Mouse (Mus musculus) heart, embryonic 14.5 days (tissue): ENCODE measurements around the gene Wfdc15a. TPM values are rescaled to one million over a fixed set of nuclear protein-coding genes. Genes with fewer than 3 reads are reported as not detected.

ENCODE experiments used
- ATAC-seq: fragments of 200-750 bp; cut with Nextera tagmentation; 2 replicates; pipeline ENCODE4 v1.8.0; 2017; ENCODE audit warnings: low read depth, moderate TSS enrichment; ENCODE audit not compliant: insufficient number of reproducible peaks, insufficient read depth, low FRiP score
- H3K27ac ChIP-seq, 2 experiments: fragments of 200-500 bp in 1 of 2; fragments of 300-500 bp in 1 of 2; sonication (generic) in 1 of 2; replicated peaks in 1 of 2; 2 replicates each; pipeline ENCODE4 v1.5.1; 2012 to 2014; ENCODE audit warnings: low read depth in 2 of 2, low read length in 2 of 2, control low read depth in 1 of 2, mild to moderate bottlenecking in 1 of 2, mixed read lengths in 1 of 2; ENCODE audit not compliant: control insufficient read depth in 1 of 2, insufficient read depth in 1 of 2
- H3K27me3 ChIP-seq: fragments of 300-500 bp; sonication (generic); 2 replicates; pipeline ENCODE4 v1.6.1; 2014; ENCODE audit warnings: mild to moderate bottlenecking, low read length, control low read depth; ENCODE audit not compliant: control insufficient read depth, insufficient read depth
- H3K36me3 ChIP-seq: fragments of 300-500 bp; sonication (generic); 2 replicates; pipeline ENCODE4 v1.6.1; 2014; ENCODE audit warnings: mild to moderate bottlenecking, control low read depth, low read length, mixed read lengths; ENCODE audit not compliant: control insufficient read depth, insufficient read depth
- H3K4me1 ChIP-seq, 2 experiments: fragments of 200-500 bp in 1 of 2; fragments of 300-500 bp in 1 of 2; sonication (generic) in 1 of 2; 2 replicates each; pipeline ENCODE4 v1.6.1; 2012 to 2014; ENCODE audit warnings: low read length in 2 of 2, control low read depth in 1 of 2, mixed read lengths in 1 of 2; ENCODE audit not compliant: control insufficient read depth in 2 of 2, insufficient read depth in 2 of 2
- H3K4me2 ChIP-seq: fragments of 300-500 bp; sonication (generic); 2 replicates; pipeline ENCODE4 v1.6.1; 2014; ENCODE audit warnings: mild to moderate bottlenecking, low read length
- H3K4me3 ChIP-seq, 2 experiments: fragments of 200-500 bp in 1 of 2; fragments of 300-500 bp in 1 of 2; sonication (generic) in 1 of 2; 2 replicates each; pipeline ENCODE4 v1.5.1; 2012 to 2014; ENCODE audit warnings: low read length in 2 of 2, mild to moderate bottlenecking in 2 of 2, control low read depth in 1 of 2, low read depth in 1 of 2, moderate library complexity in 1 of 2; ENCODE audit not compliant: control insufficient read depth in 1 of 2, insufficient read depth in 1 of 2
- H3K9ac ChIP-seq: fragments of 300-500 bp; sonication (generic); 2 replicates; pipeline ENCODE4 v1.6.1; 2014; ENCODE audit warnings: mild to moderate bottlenecking, low read length
- H3K9me3 ChIP-seq: fragments of 300-500 bp; sonication (generic); 2 replicates; pipeline ENCODE4 v1.6.1; 2016; ENCODE audit warnings: low read length, control low read depth; ENCODE audit not compliant: control insufficient read depth
- WGBS: fragments of 180-500 bp; shearing (Covaris S2); extraction: QIAGEN DNeasy Blood & Tissue Kit; methylation state at CpG from one replicate; pipeline ENCODE4 v1.1.7; 2014; 5-methylcytosine and 5-hydroxymethylcytosine counted together
- polyA plus RNA-seq: library from polyadenylated mRNA; unstranded; fragments of >200 nt; fragmentation: Nextera tagmentation; extraction: Ambion mirVana; gene quantifications from 2 replicates; pipeline ENCODE4 v1.2.1, GENCODE M21; 2014

The Wfdc15a gene
- polyA plus RNA-seq, 1 experiment from 2014 or later: not detected

- Histone ChIP-seq H3K4me1 (no peaks in the 10 kb centered on the region), H3K27me3 (no peaks in the 10 kb centered on the region), H3K9me3 (peaks cover 2% of the 10 kb centered on the region; the same call in 1 of the 2 replicates), H3K4me3 (no peak within 1 kb of the TSS), H3K27ac (no peak within 1 kb of the TSS), H3K4me2 (no peak within 1 kb of the TSS), H3K36me3 (no peaks in the 10 kb centered on the region), H3K9ac (no peak within 1 kb of the TSS)
- ATAC-seq: no peak
- WGBS: 84% methylated on average over 6 of the region's 6 CpGs
Measured at GRCm38 (mm10) chr2:164190576-164190975, 9.4 kb downstream of the Wfdc15a start, which contains the start of gene Wfdc12. Wfdc12 (minus strand) TSS chr2:164190608.

- Histone ChIP-seq H3K36me3 (no peaks in the 10 kb centered on the region), H3K27me3 (no peaks in the 10 kb centered on the region), H3K9me3 (peaks cover 2% of the 10 kb centered on the region; the same call in 1 of the 2 replicates), H3K27ac (no peak overlapping the region), H3K4me1 (no peaks in the 10 kb centered on the region), H3K4me2 (no peak overlapping the region), H3K9ac (no peak overlapping the region), H3K4me3 (no peak overlapping the region)
- ATAC-seq: no peak
- WGBS: 27% methylated on average over 5 of the region's 5 CpGs
Measured at GRCm38 (mm10) chr2:164188722-164189121, 11.2 kb downstream of the Wfdc15a start.

GRCm38 (mm10) chr2:164184145-164184719 is 15.7 kb downstream of the Wfdc15a start:
- H3K9ac ChIP-seq: no peak overlapping the region
- no peaks in the 10 kb centered on the region for H3K36me3 ChIP-seq
- ATAC-seq: no peak
- H3K27ac ChIP-seq: no peak overlapping the region
- no peak overlapping the region for H3K4me3 ChIP-seq
- peaks cover 2% of the 10 kb centered on the region; the same call in 1 of the 2 replicates for H3K9me3 ChIP-seq
- WGBS: 41% methylated on average over 9 of the region's 9 CpGs
- no peak overlapping the region for H3K4me2 ChIP-seq
- no peaks in the 10 kb centered on the region for H3K4me1 ChIP-seq
- H3K27me3 ChIP-seq: peaks cover 5% of the 10 kb centered on the region; the same call in 1 of the 2 replicates

- Histone ChIP-seq H3K4me2 (no peak overlapping the region), H3K4me3 (no peak overlapping the region), H3K4me1 (no peaks in the 10 kb centered on the region), H3K27ac (no peak overlapping the region), H3K27me3 (peaks cover 6% of the 10 kb centered on the region), H3K9me3 (no peaks in the 10 kb centered on the region), H3K36me3 (no peaks in the 10 kb centered on the region), H3K9ac (no peak overlapping the region)
- no peak for ATAC-seq
- 72% methylated on average over 9 of the region's 9 CpGs for WGBS
Measured at GRCm38 (mm10) chr2:164183340-164183739, 16.6 kb downstream of the Wfdc15a start.

- no peak for ATAC-seq
- no peak within 1 kb of the TSS for H3K27ac ChIP-seq
- no peak within 1 kb of the TSS for H3K9ac ChIP-seq
- no peaks in the 10 kb centered on the region for H3K36me3 ChIP-seq
- H3K4me2 ChIP-seq: no peak within 1 kb of the TSS
- 71% methylated on average over 7 of the region's 7 CpGs for WGBS
- H3K4me3 ChIP-seq: no peak within 1 kb of the TSS
- no peaks in the 10 kb centered on the region for H3K4me1 ChIP-seq
- H3K9me3 ChIP-seq: no peaks in the 10 kb centered on the region
- peaks cover 9% of the 10 kb centered on the region for H3K27me3 ChIP-seq
Measured at GRCm38 (mm10) chr2:164182692-164183255, 17.2 kb downstream of the Wfdc15a start, which contains the start of gene Wfdc5. Wfdc5 (minus strand) TSS chr2:164182742.

- peaks cover 18% of the 10 kb centered on the region for H3K27me3 ChIP-seq
- no peak overlapping the region for H3K4me2 ChIP-seq
- no peaks in the 10 kb centered on the region for H3K4me1 ChIP-seq
- no peak for ATAC-seq
- WGBS: 84% methylated on average over 4 of the region's 4 CpGs
- H3K36me3 ChIP-seq: no peaks in the 10 kb centered on the region
- H3K27ac ChIP-seq: no peak overlapping the region
- no peaks in the 10 kb centered on the region for H3K9me3 ChIP-seq
- H3K4me3 ChIP-seq: no peak overlapping the region
- H3K9ac ChIP-seq: no peak overlapping the region
Measured at GRCm38 (mm10) chr2:164180770-164181169, 19.2 kb downstream of the Wfdc15a start.

GRCm38 (mm10) chr2:164180124-164180523 is 19.8 kb downstream of the Wfdc15a start:
- 36% methylated on average over 3 of the region's 3 CpGs for WGBS
- H3K9me3 ChIP-seq: no peaks in the 10 kb centered on the region
- H3K27me3 ChIP-seq: peaks cover 18% of the 10 kb centered on the region
- ATAC-seq: no peak
- no peak overlapping the region for H3K27ac ChIP-seq
- H3K4me2 ChIP-seq: no peak overlapping the region
- H3K4me1 ChIP-seq: peaks cover 0 to under 1% of the 10 kb centered on the region in 2 experiments; a peak in 1 of 4 replicates
- no peaks in the 10 kb centered on the region for H3K36me3 ChIP-seq
- H3K9ac ChIP-seq: no peak overlapping the region
- H3K4me3 ChIP-seq: no peak overlapping the region
